8 mouse cellular contexts compared by ENCODE assay signal in the genomic region with DNA sequence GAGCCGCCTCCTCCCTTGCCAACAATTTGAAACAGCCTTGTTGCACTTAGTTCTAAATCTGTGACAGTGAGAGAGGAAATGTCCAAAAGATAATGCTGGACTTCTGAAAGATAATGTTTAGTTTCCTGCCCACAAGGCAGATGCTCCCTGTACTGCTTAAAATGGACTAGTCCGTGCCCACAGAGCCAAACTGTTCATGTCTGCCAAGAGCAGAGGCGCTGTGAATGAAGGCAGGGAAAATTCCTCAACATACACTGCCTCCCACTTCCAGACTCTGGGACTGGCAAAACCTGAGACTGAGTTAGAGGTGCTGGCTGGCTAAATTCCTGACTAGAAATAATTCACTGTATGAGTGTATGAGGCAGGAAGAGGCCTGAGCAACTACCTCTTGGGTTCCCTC. TPM values are rescaled to one million over a fixed set of nuclear protein-coding genes. Genes with fewer than 3 reads are reported as not detected.
DNase-seq lines count a peak whose midpoint lies in the region; ATAC-seq and TF ChIP-seq lines count a peak whose summit lies in the region.

No protein-coding gene starts in this region.

- DNase-seq in heart, adult 8-10 months (ENCODE audit: low spot score): no peak
- DNase-seq in neural tube, embryonic 10.5 days (ENCODE audit: extremely low spot score, low spot score): no peak
- peak; percentile 45 for DNase-seq in heart, postnatal 0 days (ENCODE audit: low spot score)
- peak; percentile 81 to 93 for DNase-seq in right cerebral cortex, postnatal 36 days (ENCODE audit: low spot score in 2 of 2)
- DNase-seq in embryo, embryonic 10 days (ENCODE audit: low spot score): no peak

- H3K4me1 ChIP-seq in heart, embryonic 14.5 days (ENCODE audit: control insufficient read depth in 2 of 2, insufficient read depth in 2 of 2, low read length in 2 of 2): peaks cover 31 to 64% of the 10 kb centered on the region in 2 experiments
- peaks cover 44% of the 10 kb centered on the region for H3K4me1 ChIP-seq in neural tube, embryonic 13.5 days (replicated peaks)
- H3K4me1 ChIP-seq in heart, postnatal 0 days (ENCODE audit: control insufficient read depth, insufficient read depth): peaks cover 48% of the 10 kb centered on the region

- WGBS in heart, embryonic 14.5 days: 9% methylated on average over 3 of the region's 3 CpGs
- 86% methylated on average over 3 of the region's 3 CpGs for WGBS in neural tube, embryonic 13.5 days
- 6% methylated on average over 3 of the region's 3 CpGs for WGBS in heart, postnatal 0 days

- ATAC-seq in heart, embryonic 14.5 days (ENCODE audit: insufficient number of reproducible peaks, insufficient read depth, low FRiP score, low read depth): no peak
- ATAC-seq in neural tube, embryonic 13.5 days (ENCODE audit: low read depth): no peak
- ATAC-seq in heart, postnatal 0 days (ENCODE audit: insufficient read depth, low read depth): no peak
- ATAC-seq in monocyte, adult 5-6 weeks (replicated peaks; ENCODE audit: insufficient number of reproducible peaks, low FRiP score, low TSS enrichment, poor library complexity, severe bottlenecking): no peak

- H3K27ac ChIP-seq in heart, embryonic 14.5 days (replicated peaks in 1 of 2; ENCODE audit: control insufficient read depth in 1 of 2, insufficient read depth in 1 of 2, low read depth in 2 of 2, low read length in 2 of 2): peak overlapping the region; percentile 83 to 93
- 0 out of 2 replicates have a peak overlapping the region, but pooled peaks have one; percentile 23 for H3K27ac ChIP-seq in neural tube, embryonic 13.5 days (replicated peaks)
- peak overlapping the region; percentile 63 for H3K27ac ChIP-seq in heart, postnatal 0 days (ENCODE audit: low read depth)

- peak overlapping the region; percentile 12; the same call in 1 of the 2 replicates for H3K4me2 ChIP-seq in heart, embryonic 14.5 days (ENCODE audit: low read length)
- no peak overlapping the region for H3K4me2 ChIP-seq in neural tube, embryonic 13.5 days
- no peak overlapping the region for H3K4me2 ChIP-seq in heart, postnatal 0 days (ENCODE audit: low read depth, low read length)

- H3K9ac ChIP-seq in heart, embryonic 14.5 days (ENCODE audit: low read length): peak overlapping the region; percentile 56; the same call in 1 of the 2 replicates
- no peak overlapping the region for H3K9ac ChIP-seq in neural tube, embryonic 13.5 days
- no peak overlapping the region for H3K9ac ChIP-seq in heart, postnatal 0 days (replicated peaks; ENCODE audit: low read depth, low read length)

- no peak overlapping the region for H3K4me3 ChIP-seq in heart, embryonic 14.5 days (ENCODE audit: control insufficient read depth in 1 of 2, insufficient read depth in 1 of 2, low read depth in 1 of 2, low read length in 2 of 2)
- H3K4me3 ChIP-seq in neural tube, embryonic 13.5 days: no peak overlapping the region
- H3K4me3 ChIP-seq in heart, postnatal 0 days (ENCODE audit: low read depth, low read length): no peak overlapping the region

- TF ChIP-seq CTCF in heart, postnatal 0 days (IDR thresholded peaks at IDR 0.05; ENCODE audit: low read depth): no peak

- no peaks in the 10 kb centered on the region for H3K27me3 ChIP-seq in heart, embryonic 14.5 days (ENCODE audit: control insufficient read depth, insufficient read depth, low read length)
- H3K27me3 ChIP-seq in neural tube, embryonic 13.5 days: no peaks in the 10 kb centered on the region
- H3K27me3 ChIP-seq in heart, postnatal 0 days (ENCODE audit: control insufficient read depth, insufficient read depth, low read length): no peaks in the 10 kb centered on the region

- no peak for TF ChIP-seq EP300 in heart, postnatal 0 days (IDR thresholded peaks at IDR 0.05; ENCODE audit: low read depth)

- no peaks in the 10 kb centered on the region for H3K9me3 ChIP-seq in heart, embryonic 14.5 days (ENCODE audit: control insufficient read depth, low read length)
- H3K9me3 ChIP-seq in neural tube, embryonic 13.5 days: no peaks in the 10 kb centered on the region
- no peaks in the 10 kb centered on the region for H3K9me3 ChIP-seq in heart, postnatal 0 days (replicated peaks; ENCODE audit: control insufficient read depth, low read length)

- H3K36me3 ChIP-seq in heart, embryonic 14.5 days (ENCODE audit: control insufficient read depth, insufficient read depth, low read length): no peaks in the 10 kb centered on the region
- H3K36me3 ChIP-seq in neural tube, embryonic 13.5 days: no peaks in the 10 kb centered on the region
- H3K36me3 ChIP-seq in heart, postnatal 0 days (replicated peaks; ENCODE audit: control insufficient read depth, insufficient read depth, low read length): no peaks in the 10 kb centered on the region

RNA-seq across cellular contexts. Expression of a gene that starts 58.6 kb away (rescaled TPM):
- polyA plus RNA-seq in heart, embryonic 14.5 days (2014; fragmentation: Nextera tagmentation; extraction: Ambion mirVana): 25.3 and 26.1 TPM in 2 replicates
- total RNA-seq in heart, adult 8-10 months (2022): 10 to 100 TPM; 12.1 to 16.7 (median 14.0) TPM
- polyA plus RNA-seq in neural tube, embryonic 13.5 days (2015; fragmentation: Nextera tagmentation; extraction: Ambion mirVana): 54.2 and 55.4 TPM in 2 replicates
- 28.1 and 31.1 TPM in 2 replicates for total RNA-seq in heart, postnatal 0 days (2014; rRNA removed; ENCODE audit: low replicate concordance)
- polyA plus RNA-seq in heart, postnatal 0 days (2015; fragmentation: Nextera tagmentation; extraction: Ambion mirVana): 14.8 and 15.4 TPM in 2 replicates
- not detected in 3 replicates for total RNA-seq in monocyte, adult 5-6 weeks (2017)

Comparison
In these comparisons a context has a peak if more than half of its experiments do, and no peak if none do; other contexts are left out.
1. DNase-seq: peak in heart, postnatal 0 days (single experiment) and right cerebral cortex, postnatal 36 days (2 of 2); none in heart, adult 8-10 months (single experiment), neural tube, embryonic 10.5 days (single experiment) and embryo, embryonic 10 days (single experiment).
2. H3K27ac ChIP-seq: peak in every context shown above with its lines; median percentile 88 in heart, embryonic 14.5 days; 63 in heart, postnatal 0 days; 23 in neural tube, embryonic 13.5 days.
3. RNA of a gene that starts 58.6 kb away (total RNA-seq): 28.1 to 31.1 TPM in heart, postnatal 0 days and 12.1 to 16.7 TPM in heart, adult 8-10 months; not detected in monocyte, adult 5-6 weeks; every median in the first group is over 10 times any median in the second.